Mouse (Mus musculus): ENCODE results near the gene Scn4b.

Gene Scn4b

DNA sequence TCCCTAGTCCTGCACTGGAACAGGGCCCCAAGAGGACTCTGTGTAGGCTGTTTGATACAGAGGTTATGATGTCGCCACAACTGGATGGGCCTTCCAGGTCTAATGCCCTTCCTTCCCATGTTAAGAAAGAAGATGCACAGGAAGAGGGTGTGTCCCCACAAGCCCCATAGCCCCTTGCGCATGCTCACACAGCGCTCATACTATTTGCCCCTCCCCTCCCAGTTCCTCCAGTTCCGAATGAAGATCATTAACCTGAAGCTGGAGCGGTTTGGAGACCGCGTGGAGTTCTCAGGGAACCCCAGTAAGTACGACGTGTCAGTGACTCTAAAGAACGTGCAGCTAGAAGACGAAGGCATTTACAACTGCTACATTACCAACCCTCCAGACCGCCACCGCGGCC, 13.0 kb upstream of the Scn4b start:
- DNase-seq (ENCODE audit: low read depth, low spot score): no peak

DNA sequence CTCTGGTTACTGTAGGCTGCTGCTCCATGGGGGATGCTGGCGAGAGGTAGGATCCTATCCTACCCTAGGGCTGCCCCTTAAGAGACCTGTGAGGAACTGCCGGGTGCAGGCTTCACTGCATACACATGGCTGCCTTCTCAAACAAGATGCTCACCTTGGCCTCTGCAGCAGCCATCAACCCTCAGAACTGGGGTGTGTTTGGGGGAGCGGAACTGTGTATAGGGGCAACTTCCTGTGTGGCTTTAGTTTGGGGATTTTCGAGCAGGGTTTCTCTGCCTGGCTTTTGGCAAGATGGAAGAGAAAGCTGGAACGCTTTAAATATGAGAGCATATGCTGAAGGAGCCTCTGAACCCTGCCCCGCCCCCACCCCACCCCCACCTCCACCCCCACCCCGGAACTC, 11.3 kb upstream of the Scn4b start:
- DNase-seq (ENCODE audit: low read depth, low spot score): no peak

GRCm38 (mm10) chr9:45130119-45130518, 8.1 kb upstream of the Scn4b start:
- no peak for DNase-seq (ENCODE audit: low read depth, low spot score)

DNA sequence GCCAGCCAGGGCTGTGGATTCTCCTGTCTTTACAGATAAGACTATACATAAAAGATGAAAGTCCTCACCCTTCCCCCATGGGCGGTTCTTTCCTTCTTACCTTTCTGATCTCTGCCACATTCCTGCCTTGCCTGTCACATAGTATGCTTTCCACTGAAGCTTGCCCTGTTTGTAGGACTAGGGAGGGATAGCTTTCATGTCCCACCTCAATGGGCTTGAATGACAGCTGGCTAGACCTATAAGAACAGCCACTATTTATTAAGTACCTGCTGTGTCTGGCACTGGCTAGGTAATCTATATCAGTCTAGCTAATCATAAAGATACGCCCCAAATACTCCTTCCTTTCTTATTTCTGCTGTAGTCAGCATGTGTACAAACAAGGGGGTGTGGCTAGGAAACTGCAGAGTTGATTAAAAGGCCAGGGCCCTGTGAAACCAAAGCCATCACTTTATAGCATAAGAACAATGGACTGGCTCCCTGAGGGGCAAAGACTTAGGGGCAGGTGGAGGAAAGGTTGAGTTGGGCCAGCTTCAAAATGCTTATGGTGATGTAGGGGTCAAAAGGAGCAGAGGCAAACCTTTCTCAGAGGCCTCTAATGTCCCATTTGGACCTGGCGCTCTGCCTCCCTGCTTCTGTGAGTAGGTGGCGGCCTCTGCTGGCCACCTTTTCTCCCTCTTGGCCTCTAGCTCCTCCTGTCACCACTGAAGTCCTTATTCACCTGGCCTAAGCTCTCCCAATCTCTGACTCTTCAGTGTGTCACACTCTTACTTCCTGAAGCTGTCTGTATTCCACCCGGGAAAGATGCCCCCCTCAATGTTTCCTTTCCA, 4.5 kb upstream of the Scn4b start:
- no peak for DNase-seq (ENCODE audit: low read depth, low spot score)

GRCm38 (mm10) chr9:45136442-45137169, 1.6 kb upstream of the Scn4b start:
- no peak for DNase-seq (ENCODE audit: low read depth, low spot score)

GRCm38 (mm10) chr9:45139082-45139481, 887 bp downstream of the Scn4b start:
- DNase-seq (ENCODE audit: low read depth, low spot score): no peak

DNA sequence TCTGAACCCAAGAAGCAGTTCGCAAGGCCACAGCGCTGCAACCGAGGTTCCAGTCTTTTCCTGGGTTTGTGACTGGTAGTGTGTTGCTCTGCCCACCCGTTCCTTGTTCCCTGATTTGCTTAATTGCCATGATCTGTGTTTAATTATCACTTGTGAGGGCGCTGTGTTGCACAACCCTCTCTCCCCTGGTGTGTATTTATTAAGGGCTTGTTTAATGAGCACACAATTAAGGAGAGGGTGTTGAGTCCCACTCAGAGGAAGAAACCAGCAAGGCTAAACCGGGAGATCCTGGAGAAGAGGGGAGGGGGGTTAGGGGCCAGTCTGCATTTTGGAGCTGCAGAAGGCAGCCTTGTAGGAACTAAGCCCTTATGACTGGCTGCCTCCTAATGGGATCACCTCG, 2.8 kb downstream of the Scn4b start:
- no peak for DNase-seq (ENCODE audit: low read depth, low spot score)

GRCm38 (mm10) chr9:45142686-45143085, 4.5 kb downstream of the Scn4b start:
- no peak for DNase-seq (ENCODE audit: low read depth, low spot score)

- no peak for DNase-seq (ENCODE audit: low read depth, low spot score)
Measured at GRCm38 (mm10) chr9:45145533-45146266, 7.5 kb downstream of the Scn4b start.

GRCm38 (mm10) chr9:45146267-45146597, 8.0 kb downstream of the Scn4b start:
- DNase-seq (ENCODE audit: low read depth, low spot score): peak; percentile 18

DNA sequence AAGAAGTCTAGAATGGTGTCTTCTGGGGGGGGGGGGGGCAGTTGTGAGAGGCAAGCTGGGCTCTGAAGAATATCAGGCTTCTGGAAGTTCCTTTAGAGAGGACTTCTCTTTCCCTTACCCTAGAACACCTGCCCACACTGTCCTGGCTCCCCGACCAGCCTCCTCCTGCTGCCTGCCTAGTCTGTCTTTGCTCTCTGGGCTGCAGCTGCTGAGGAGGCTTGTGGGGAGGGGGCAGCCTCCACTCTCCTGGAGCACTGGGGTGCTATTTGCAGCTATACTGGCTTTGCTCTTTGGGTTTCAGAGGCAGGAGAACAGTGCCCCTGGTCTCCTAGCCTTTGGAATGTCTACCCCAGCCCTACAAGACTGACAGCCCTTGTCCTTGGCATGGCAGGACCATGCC, 12.7 kb downstream of the Scn4b start:
- no peak for DNase-seq (ENCODE audit: low read depth, low spot score)

- DNase-seq (ENCODE audit: low read depth, low spot score): no peak
Measured at GRCm38 (mm10) chr9:45153361-45153760, 15.2 kb downstream of the Scn4b start.

- no peak for DNase-seq (ENCODE audit: low read depth, low spot score)
Measured at GRCm38 (mm10) chr9:45167903-45168302, 29.7 kb downstream of the Scn4b start.

DNA sequence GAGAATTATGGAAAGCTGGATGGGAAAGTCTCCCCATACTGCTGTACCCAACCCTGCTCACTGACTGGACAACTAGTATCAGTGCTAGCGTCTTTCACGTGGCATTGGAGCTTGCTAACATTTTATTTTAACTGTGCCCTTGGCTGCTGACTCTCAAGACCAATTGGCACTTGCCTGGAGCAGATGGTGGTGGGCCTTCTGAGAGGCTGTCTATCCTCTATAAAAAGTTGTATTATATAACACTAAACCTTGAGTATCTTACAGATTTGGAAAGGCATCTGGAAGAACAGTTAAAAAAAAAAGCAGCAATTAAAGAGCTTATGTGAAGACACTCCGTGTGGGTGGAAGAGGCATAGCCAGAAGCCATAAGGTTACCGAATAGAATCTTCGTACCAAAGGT, 32.0 kb downstream of the Scn4b start:
- DNase-seq (ENCODE audit: low read depth, low spot score): no peak

DNA sequence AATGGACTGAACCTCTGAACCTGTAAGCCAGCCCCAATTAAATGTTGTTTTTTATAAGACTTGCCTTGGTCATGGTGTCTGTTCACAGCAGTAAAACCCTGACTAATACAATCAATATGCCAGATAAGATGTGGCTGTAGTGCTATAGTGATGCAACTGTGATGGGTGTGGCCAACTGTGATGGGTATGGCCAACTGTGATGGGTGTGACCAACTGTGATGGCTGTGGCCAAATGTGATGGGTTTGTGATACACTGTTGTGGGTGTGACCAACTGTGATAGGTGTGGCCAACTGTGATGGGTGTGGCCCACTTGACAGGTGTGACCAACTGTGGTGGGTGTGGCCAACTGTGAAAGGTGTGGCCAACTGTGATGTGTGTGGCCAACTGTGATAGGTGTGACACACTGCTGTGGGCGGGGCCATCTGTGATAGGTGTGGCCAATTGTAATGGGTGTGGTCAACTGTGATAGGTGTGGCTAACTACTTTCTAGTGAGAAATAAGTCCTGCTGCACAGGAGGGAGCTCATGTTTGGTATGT, 32.9 kb downstream of the Scn4b start:
- no peak for DNase-seq (ENCODE audit: low read depth, low spot score)

DNA sequence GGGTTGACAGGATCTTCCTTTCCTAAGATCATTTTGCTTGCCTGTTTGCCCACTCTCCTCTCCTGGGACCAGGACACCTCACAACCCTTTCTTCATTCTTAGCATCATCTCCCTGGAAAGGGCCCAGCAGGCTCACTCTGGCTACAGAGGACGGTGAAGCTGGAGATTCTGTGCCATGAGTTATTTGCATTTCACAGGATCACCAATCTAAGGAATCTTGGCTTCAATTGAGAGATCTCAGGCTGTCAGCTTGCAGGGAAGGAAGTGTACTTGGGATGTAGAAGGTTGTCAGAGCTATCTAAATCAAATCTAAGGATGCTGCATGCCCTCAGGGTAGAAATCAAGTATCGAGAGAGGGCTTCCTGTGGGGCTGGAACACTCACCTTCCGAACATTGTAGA, 35.3 kb downstream of the Scn4b start:
- DNase-seq (ENCODE audit: low read depth, low spot score): no peak

DNA sequence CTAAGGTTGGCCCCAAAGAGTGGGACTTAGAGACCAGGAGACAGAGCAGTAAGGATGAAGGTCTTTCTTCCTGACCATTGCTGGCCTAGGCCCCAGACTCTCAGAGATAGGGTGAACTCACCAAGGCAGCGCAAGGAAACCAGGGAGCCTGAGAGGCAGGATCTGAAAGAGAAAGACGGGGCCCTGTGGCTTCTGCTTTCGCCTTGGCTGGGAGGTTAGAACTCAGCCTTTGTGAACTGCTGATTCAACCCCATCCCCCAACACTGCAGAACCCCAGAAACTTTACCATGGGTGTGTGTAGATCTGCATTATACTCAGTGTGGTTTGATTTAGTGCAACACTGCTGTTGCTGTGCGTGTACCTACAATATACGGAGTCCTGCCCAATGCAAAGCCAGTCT, 41.1 kb downstream of the Scn4b start:
- no peak for DNase-seq (ENCODE audit: low read depth, low spot score)

DNA sequence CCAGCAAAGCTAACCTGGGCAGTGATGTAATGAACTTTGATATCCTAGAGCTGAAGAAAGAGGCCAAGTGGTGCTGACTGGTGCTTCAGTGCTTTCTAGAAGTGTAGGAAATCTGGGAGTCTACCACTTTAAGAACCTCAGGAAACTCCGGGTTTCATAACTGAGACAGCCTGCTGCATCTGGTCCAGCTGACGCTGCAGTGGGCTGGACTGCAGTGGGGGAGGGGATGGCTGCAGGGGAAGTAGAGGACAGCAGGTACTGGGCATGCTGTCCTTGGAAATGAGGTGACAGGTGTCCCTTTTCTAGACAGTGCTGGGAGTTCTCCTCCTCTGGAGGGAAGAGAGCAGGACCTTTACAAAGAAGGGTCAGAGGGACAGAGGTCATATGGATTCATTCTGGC, 43.6 kb downstream of the Scn4b start, which contains the start of gene BC049352:
TSS of gene BC049352 (plus strand) at position 238 of the 400 bp plus-strand sequence.
- no peak for DNase-seq (ENCODE audit: low read depth, low spot score)

- no peak for DNase-seq (ENCODE audit: low read depth, low spot score)
Measured at GRCm38 (mm10) chr9:45182521-45182920, 44.3 kb downstream of the Scn4b start.

DNA sequence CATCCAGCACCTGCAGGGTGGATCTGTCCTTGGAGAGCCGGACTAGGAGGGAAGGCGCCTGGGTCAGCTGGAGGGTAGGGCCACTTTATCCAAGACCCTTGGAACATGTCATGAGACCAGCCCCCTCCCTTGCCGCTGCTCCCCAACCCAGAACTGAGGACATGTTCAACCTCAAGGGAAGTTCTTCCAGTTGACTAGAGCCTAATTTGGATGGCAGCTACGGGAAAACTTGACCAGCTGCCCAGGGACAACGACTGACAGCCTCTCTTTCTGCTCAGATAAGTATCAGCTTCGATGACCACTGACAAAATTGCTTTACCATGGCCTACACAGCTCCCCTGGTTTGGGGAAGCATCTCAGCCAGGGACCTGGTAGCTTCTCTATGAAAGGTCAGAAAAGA, 45.1 kb downstream of the Scn4b start:
- DNase-seq (ENCODE audit: low read depth, low spot score): no peak

GRCm38 (mm10) chr9:45185250-45185649, 47.1 kb downstream of the Scn4b start:
- no peak for DNase-seq (ENCODE audit: low read depth, low spot score)
